Mouse (Mus musculus) megakaryocyte, embryonic 14.5 days (primary cell): ENCODE results near the gene Olfr209.

Experiments
- FLI1 ChIP-seq: IDR thresholded peaks from 2 replicates; pipeline ENCODE4 v1.6.1; 2012; ENCODE audit warnings: low read length, inconsistent platforms, mixed read lengths
- GATA1 ChIP-seq: IDR thresholded peaks from 3 replicates; pipeline ENCODE4 v1.6.1; 2012; ENCODE audit warnings: mixed read lengths, low read length, inconsistent platforms, borderline replicate concordance

DNA sequence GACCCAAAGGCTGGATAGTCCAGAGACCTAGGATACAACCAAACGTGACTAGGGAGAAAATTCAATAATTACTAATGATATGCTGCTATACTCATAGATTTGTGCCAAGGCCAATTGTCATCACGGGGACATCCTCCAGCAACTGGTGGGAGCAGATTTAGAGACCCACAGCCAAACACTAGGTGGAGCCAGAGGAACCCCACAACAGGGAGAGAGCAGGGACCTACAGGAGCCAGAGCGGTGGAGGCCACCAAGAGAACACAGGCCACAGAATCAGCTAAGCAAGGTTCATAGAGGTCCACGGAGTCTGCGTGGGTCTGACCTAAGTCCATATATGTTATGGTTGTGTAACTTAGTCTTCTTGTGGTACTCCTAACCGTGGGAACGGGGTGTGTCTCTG lies 37.3 kb upstream of the Olfr209 start:
- TF ChIP-seq GATA1 (no peak), FLI1 (no peak)
